Mouse (Mus musculus): ENCODE data around the gene Patl2. TPM values are rescaled to one million over a fixed set of nuclear protein-coding genes. Genes with fewer than 3 reads are reported as not detected.
A peak's percentile ranks its signal among the peaks of the same experiment; 100 is the strongest.
"Not testable (repeated sequence)": the region's sequence is repeated elsewhere in the genome, so short reads cannot be mapped to it uniquely, and the experiment has no call there.

The Patl2 gene
- total RNA-seq, 2 experiments from 2014 or later = not detected

- peak; percentile 93 to 96 for DNase-seq (ENCODE audit: low spot score in 2 of 2)
Measured at GRCm38 (mm10) chr2:122147508-122148241, 38.3 kb downstream of the Patl2 start, which contains the start of gene B2m. B2m (plus strand) TSS chr2:122147686.

GRCm38 (mm10) chr2:122146687-122147086 lies 39.3 kb downstream of the Patl2 start:
- no peak for DNase-seq (ENCODE audit: low spot score in 2 of 2)

GRCm38 (mm10) chr2:122145756-122146155 lies 40.2 kb downstream of the Patl2 start:
- DNase-seq (ENCODE audit: low spot score in 2 of 2) = no peak

GRCm38 (mm10) chr2:122143111-122143510 lies 42.9 kb downstream of the Patl2 start:
- no peak for DNase-seq (ENCODE audit: low spot score in 2 of 2)

- no peak for DNase-seq (ENCODE audit: low spot score in 2 of 2)
Measured at GRCm38 (mm10) chr2:122141332-122141967, 44.5 kb downstream of the Patl2 start.

- no peak for DNase-seq (ENCODE audit: low spot score in 2 of 2)
Measured at GRCm38 (mm10) chr2:122140815-122141214, 45.2 kb downstream of the Patl2 start.

GRCm38 (mm10) chr2:122137839-122138465 lies 48.0 kb downstream of the Patl2 start:
- no peak for DNase-seq (ENCODE audit: low spot score in 2 of 2)

GRCm38 (mm10) chr2:122132618-122133017 lies 53.4 kb downstream of the Patl2 start:
- DNase-seq (ENCODE audit: low spot score in 2 of 2) = no peak

GRCm38 (mm10) chr2:122132078-122132477 lies 53.9 kb downstream of the Patl2 start:
- no peak for DNase-seq (ENCODE audit: low spot score in 2 of 2)

GRCm38 (mm10) chr2:122127635-122128034 lies 58.4 kb downstream of the Patl2 start:
- no peak for DNase-seq (ENCODE audit: low spot score in 2 of 2)

- DNase-seq (ENCODE audit: low spot score in 2 of 2) = no peak
Measured at GRCm38 (mm10) chr2:122126765-122127347, 59.1 kb downstream of the Patl2 start.

- DNase-seq (ENCODE audit: low spot score in 2 of 2) = no peak
Measured at GRCm38 (mm10) chr2:122125680-122126572, 60.1 kb downstream of the Patl2 start.

- peak; percentile 97 for DNase-seq (ENCODE audit: low spot score in 2 of 2)
Measured at GRCm38 (mm10) chr2:122117961-122118958, 67.7 kb downstream of the Patl2 start, which contains the start of gene Spg11. Spg11 (minus strand) TSS chr2:122118386.

GRCm38 (mm10) chr2:122116888-122117287 lies 69.1 kb downstream of the Patl2 start:
- no peak for DNase-seq (ENCODE audit: low spot score in 2 of 2)

GRCm38 (mm10) chr2:122109714-122110113 lies 76.3 kb downstream of the Patl2 start:
- no peak for DNase-seq (ENCODE audit: low spot score in 2 of 2)

GRCm38 (mm10) chr2:122108101-122108500 lies 77.9 kb downstream of the Patl2 start:
- no peak for DNase-seq (ENCODE audit: low spot score in 2 of 2)

- DNase-seq (ENCODE audit: low spot score in 2 of 2) = no peak
Measured at GRCm38 (mm10) chr2:122102070-122102469, 83.9 kb downstream of the Patl2 start.

GRCm38 (mm10) chr2:122097686-122098085 lies 88.3 kb downstream of the Patl2 start:
- DNase-seq (ENCODE audit: low spot score in 2 of 2) = not testable (repeated sequence)

GRCm38 (mm10) chr2:122093844-122094243 lies 92.1 kb downstream of the Patl2 start:
- DNase-seq (ENCODE audit: low spot score in 2 of 2) = no peak
